ENCODE assay signal across 23 mouse cellular contexts in the genomic region with DNA sequence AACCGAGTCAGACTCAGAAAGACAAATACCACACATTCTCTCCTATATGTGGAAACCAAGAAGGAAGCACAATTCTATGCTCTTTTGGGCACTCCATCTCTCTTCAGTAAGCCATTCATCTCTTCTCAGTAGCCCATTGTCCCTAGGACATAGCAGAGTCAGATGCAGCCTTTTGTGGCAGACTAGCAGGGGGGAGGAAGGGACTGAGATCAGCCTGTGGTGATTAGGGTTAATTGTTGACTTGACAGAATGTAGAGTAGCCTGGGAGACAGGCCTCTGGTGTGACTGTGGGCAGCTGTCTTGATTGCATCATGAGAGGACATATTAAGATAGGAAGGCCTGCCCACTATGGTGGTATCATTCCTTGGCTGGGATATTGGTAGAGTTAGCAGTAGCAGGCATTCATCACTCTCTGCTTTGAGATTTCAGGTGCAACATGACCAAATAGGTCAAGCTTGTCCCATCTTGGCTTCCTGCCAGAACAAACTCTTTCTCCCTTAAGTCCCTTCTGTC. TPM values are rescaled to one million over a fixed set of nuclear protein-coding genes. Genes with fewer than 3 reads are reported as not detected.
DNase-seq lines count a peak whose midpoint lies in the region; ATAC-seq and TF ChIP-seq lines count a peak whose summit lies in the region.
"Had no signal": no experiment of that assay in that cellular context is flagged by ENCODE, and none has a peak within 500 bp of the region (broad histone marks: within the 10 kb centered on the region; RNA-seq: fewer than 3 reads in every experiment).

No protein-coding gene starts in this region.

- DNase-seq in frontal cortex, postnatal 36 days (ENCODE audit: low spot score in 2 of 2), result no peak
- peak; percentile 38 for DNase-seq in liver, adult 2 months (ENCODE audit: extremely low read depth, low read depth, low spot score)
- DNase-seq in liver, result no peak
- peak; percentile 9 for DNase-seq in retina, embryonic 14.5 days (ENCODE audit: low spot score)
- no peak for DNase-seq in heart, postnatal 10 days
- DNase-seq: adrenal gland, postnatal 14 days; cerebellum, adult 18-20 months; cerebellum, adult 9-11 months; cerebellum, postnatal 36 days; forebrain, postnatal 0 days; gastrocnemius, postnatal 14 days; heart, adult 2 months; heart, postnatal 36 days; kidney, adult 18-20 months had no signal

- H3K9ac ChIP-seq in liver, adult 2 months (ENCODE audit: low read depth, low read length), result no peak overlapping the region
- H3K9ac ChIP-seq: embryonic facial prominence, embryonic 13.5 days; forebrain, embryonic 12.5 days; forebrain, postnatal 0 days; heart, embryonic 15.5 days; hindbrain, embryonic 12.5 days; intestine, embryonic 15.5 days had no signal

- no peaks in the 10 kb centered on the region for H3K4me1 ChIP-seq in liver, adult 2 months (ENCODE audit: control insufficient read depth, insufficient read depth, low read length)

- 0 out of 2 replicates have a peak, but pooled peaks have one; percentile 34 for ATAC-seq in frontal cortex, adult (ENCODE audit: low TSS enrichment)
- no peak for ATAC-seq in activated CD4-positive, CD25-positive, alpha-beta regulatory T cell, adult 4 months
- ATAC-seq: forebrain, postnatal 0 days; hindbrain, postnatal 0 days; intestine, embryonic 15.5 days had no signal

- H3K27me3 ChIP-seq in liver, adult 2 months (ENCODE audit: control insufficient read depth, insufficient read depth, low read length), result no peaks in the 10 kb centered on the region
- H3K27me3 ChIP-seq: CH12.LX; embryonic facial prominence, embryonic 13.5 days; heart, embryonic 15.5 days; hindbrain, embryonic 12.5 days; intestine, embryonic 15.5 days had no signal

- H3K36me3 ChIP-seq in liver, adult 2 months (ENCODE audit: control insufficient read depth, insufficient read depth, low read length), result no peaks in the 10 kb centered on the region
- H3K36me3 ChIP-seq: embryonic facial prominence, embryonic 13.5 days; forebrain, embryonic 12.5 days; heart, embryonic 15.5 days; hindbrain, embryonic 12.5 days; intestine, embryonic 15.5 days had no signal

- whole genome bisulfite sequencing in liver, adult 2 months, result 93% methylated on average over 1 of the region's 1 CpGs

- TF ChIP-seq POLR2A in liver, adult 2 months (IDR thresholded peaks at IDR 0.05; ENCODE audit: extremely low read depth, insufficient read depth, low read length), result no peak

- no peak overlapping the region for H3K4me3 ChIP-seq in liver, adult 2 months (ENCODE audit: insufficient read depth, low read depth, low read length)
- H3K4me3 ChIP-seq: embryonic facial prominence, embryonic 13.5 days; forebrain, embryonic 12.5 days; heart, adult 2 months; heart, embryonic 15.5 days; hindbrain, embryonic 12.5 days; intestine, embryonic 15.5 days had no signal

- intact Hi-C loops in heart, postnatal 10 days (cut with DNase I), result no loop called here

- no peak for TF ChIP-seq CTCF in liver, adult 2 months (IDR thresholded peaks at IDR 0.05; ENCODE audit: low read depth, low read length)

- no peaks in the 10 kb centered on the region for H3K79me2 ChIP-seq in liver, adult 2 months (ENCODE audit: control insufficient read depth, insufficient read depth, low read length)

- no peak overlapping the region for H3K27ac ChIP-seq in liver, adult 2 months (replicated peaks; ENCODE audit: insufficient read depth, low read depth, low read length)
- H3K27ac ChIP-seq: embryonic facial prominence, embryonic 13.5 days; forebrain, embryonic 12.5 days; heart, adult 2 months; heart, embryonic 15.5 days; hindbrain, embryonic 12.5 days; hindbrain, postnatal 0 days; intestine, embryonic 15.5 days had no signal

RNA-seq across cellular contexts. Expression of a gene that starts 13.5 kb away (rescaled TPM):
- 45.1 and 49.2 TPM in 2 replicates for total RNA-seq in liver, adult 2 months (2014; rRNA removed)
- 28.0 and 33.3 TPM in 2 replicates for polyA plus RNA-seq in liver, adult 2 months (2012; rRNA removed)
- total RNA-seq in heart, postnatal 10 days (2021), result 10 to 100 TPM; 74.1 to 75.8 TPM
- 10 to 100 TPM; 30.0 to 34.8 TPM for polyA plus RNA-seq in activated CD4-positive, CD25-positive, alpha-beta regulatory T cell, adult 4 months (2017; shearing (Covaris generic))

RNA-seq across cellular contexts. Expression of a gene that starts 37.9 kb away (rescaled TPM):
- total RNA-seq in liver, adult 2 months (2014; rRNA removed), result 6.2 and 10.2 TPM in 2 replicates
- 7.9 and 16.2 TPM in 2 replicates for polyA plus RNA-seq in liver, adult 2 months (2012; rRNA removed)
- total RNA-seq in heart, postnatal 10 days (2021), result 10 to 100 TPM; 27.3 to 27.9 TPM
- polyA plus RNA-seq in activated CD4-positive, CD25-positive, alpha-beta regulatory T cell, adult 4 months (2017; shearing (Covaris generic)), result 1 to 10 TPM; 3.7 to 4.2 TPM

Comparison
In these comparisons a context has a peak if more than half of its experiments do, and no peak if none do; other contexts are left out.
1. DNase-seq: peak in liver, adult 2 months (single experiment) and retina, embryonic 14.5 days (single experiment); none in frontal cortex, postnatal 36 days (0 of 2), liver (single experiment) and heart, postnatal 10 days (0 of 2).